Mouse (Mus musculus): ENCODE results near the gene Wdr75.

Wdr75 gene

DNA sequence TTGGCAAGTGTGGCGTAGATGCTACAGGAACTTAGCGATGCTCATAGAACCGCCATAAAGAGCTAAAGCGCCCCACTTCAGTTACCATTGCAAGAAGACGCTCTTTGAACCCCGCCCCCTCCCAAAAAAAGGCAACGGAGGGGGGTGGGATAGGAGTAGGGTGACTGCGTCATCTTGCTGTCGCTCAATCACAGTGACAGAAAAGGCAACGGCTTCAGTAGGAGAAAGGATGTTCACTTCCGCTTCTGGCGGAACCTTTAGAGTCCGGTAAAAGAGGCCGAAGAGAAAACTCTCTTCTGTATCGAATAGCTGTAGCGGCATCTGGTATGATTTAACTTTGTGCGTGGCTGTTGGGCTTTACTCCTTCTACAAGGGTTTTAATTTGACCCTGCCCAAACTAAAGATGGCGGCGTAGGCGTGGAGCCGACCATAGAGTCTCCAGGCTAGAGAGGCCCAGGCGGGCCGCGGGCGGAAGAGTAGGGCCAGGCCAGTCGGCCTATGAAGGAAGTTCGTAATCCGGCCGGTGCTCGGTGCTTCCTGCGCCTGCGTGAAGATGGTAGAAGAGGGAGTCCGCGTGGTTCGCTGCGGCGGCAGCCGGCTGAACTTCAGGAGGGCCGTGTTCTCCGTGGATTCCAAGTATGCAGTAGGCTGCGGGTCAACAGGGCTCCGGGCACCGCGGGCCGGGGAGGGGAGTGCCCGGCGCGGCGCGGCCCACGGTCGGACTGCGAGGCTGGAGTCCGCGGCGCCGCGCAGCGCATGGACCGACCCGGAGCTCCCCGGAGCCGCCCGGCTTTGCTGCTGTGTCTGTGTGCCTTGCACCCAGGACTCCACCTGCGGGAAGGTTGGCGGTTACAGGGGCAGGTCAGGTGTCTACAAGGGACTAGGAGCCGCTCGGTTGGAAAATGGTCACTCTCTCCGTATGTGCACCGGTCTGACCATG is at the start of gene Wdr75:
Gene Wdr75 (plus strand): TSS at position 198 of the 940 bp plus-strand sequence.
- DNase-seq (ENCODE audit: low spot score) = peak; percentile 99

DNA sequence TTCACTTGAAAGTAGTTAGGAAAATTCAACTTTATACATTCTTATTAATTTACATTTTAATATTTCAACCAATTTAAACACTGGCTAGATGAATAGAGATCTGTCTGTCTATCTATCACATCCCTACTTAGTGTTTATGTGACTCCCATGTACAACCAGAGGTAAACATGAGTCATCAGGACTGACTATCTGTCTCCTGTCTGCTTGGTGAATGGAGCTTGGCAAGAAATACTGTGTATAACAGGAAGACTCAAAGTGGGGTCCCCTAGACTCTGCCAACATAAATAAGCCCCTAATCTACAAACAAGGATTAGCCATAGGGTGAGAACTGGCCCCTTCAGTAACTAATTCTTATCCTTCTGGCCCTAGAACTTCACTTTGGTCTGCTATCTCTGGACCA is 39.1 kb upstream of the Wdr75 start:
- no peak for DNase-seq (ENCODE audit: low spot score)

DNA sequence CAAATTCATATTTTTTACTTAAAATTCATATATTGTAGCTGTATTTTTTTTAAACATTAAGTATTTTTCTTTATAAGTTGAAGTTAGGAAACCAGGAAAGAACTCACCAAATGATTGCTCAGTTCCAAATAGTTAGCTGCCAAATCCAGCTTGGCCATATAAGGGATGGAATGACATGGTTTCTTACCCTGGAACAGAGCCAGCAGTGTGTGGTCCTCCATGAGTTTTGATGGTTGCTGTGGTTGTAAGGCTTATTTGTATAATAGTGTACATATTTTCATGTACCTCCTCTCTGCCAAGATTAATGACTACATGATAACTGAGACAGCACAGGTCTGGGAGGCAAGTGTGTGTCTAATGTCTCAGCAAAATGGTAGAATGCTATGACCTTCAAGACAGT is 38.3 kb upstream of the Wdr75 start:
- DNase-seq (ENCODE audit: low spot score) = no peak

DNA sequence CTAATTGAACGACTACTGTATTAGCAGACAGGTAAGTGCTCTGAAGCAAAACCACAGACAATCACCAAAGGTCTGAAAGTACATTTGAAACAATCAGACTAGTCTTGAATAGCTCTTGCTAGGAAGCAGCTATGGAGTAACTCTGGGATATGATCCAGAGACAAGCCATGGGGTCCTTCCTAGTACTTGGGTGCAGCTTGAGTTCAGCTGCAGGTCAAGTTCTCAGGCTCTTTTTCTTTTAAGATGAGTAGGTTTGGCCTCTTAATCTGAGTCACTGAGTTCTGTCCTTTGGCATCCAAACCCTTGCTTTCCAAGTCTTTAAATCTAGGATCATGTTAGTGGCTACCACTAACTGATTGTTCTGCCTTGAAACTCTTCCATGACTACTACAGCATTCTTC is 37.0 kb upstream of the Wdr75 start:
- DNase-seq (ENCODE audit: low spot score) = no peak

DNA sequence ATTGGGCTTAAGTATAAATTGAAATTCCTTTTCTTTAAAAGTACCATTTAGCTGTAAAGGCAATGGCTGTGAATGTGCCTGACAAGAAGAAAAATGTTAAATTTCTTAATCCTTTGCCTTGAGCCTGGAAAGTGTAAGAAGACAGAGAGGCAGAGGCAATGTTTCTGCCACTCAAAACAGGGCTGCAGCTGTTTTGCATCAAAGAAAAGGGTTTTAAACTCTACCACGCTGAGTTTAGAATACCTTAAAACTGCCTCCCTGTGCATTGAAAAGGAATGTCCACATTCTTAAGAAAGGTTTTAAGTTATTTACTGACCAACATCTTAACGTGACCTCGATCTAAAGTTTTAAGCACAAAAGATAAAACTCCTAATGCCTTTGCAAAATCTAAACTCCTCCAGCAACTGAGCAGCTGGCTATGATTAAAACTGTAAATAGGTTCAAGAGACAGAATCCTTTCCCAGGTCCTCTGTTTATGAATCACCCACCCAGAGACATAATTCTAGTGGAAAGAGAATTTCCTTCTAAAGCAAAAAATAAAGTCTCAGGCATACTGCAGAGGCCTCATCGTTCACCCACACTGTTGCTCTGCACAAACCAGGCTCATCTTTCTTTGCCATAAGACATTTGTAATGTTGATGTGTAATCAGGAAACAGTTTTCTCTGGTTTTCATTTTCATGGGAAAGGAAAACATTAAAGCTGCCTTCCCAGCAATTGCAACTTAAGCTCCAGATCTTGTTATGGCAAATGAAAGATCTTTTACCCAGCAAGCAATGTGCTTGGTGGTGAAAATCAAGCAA is 34.1 kb upstream of the Wdr75 start:
- no peak for DNase-seq (ENCODE audit: low spot score)

DNA sequence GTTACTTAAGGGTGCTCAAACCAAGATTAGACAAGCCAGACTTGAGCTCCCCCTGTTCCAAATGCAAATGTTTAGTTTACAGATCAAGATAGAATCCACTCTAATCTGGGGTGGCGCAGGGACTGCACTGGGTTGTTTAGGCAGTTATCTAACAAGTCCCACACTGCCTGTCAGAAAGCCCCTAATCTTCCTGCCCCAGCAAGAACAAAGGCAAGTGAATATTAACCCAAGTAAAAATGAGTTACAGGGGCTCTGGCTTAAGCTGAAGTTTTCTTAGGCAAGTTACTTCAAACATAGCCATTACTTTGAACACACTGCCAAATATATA is 33.5 kb upstream of the Wdr75 start:
- no peak for DNase-seq (ENCODE audit: low spot score)

DNA sequence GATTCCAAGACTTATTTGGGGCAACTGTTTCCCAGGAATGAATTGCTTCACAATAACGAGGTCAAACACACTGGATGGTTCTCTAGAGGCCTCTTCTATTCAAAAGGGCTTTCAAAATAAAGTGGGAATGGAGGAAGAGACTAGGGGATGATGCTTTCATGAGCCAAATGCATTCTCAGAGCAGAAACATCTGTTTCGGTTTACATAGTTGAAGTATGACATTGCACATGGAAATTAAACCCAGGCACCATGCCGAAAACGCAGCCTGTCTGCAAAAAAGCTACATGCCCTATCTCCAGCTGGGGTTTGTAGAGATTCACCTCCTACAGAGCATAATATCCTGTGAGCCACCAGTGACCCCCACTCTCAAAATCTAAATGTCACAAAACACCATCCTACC is 29.3 kb upstream of the Wdr75 start:
- no peak for DNase-seq (ENCODE audit: low spot score)

DNA sequence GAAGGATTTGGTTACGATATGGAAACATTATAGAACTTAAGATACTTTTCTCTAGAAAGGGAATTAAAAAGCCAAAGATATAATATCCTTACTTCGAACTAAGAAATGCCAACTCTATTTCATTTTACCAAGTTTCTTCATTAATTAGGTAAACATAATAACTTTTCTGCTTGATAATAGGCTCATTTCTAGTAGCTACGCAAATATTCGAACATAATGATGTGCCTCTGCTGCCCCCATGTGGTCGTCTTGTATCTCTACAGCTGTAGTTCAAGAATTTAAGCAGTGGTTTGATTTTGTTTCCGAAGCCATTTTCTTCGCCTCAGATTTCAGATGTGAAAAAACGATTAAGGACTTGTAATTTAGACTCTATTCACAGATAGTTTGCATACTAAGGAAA is 28.8 kb upstream of the Wdr75 start:
- DNase-seq (ENCODE audit: low spot score) = peak; percentile 75

DNA sequence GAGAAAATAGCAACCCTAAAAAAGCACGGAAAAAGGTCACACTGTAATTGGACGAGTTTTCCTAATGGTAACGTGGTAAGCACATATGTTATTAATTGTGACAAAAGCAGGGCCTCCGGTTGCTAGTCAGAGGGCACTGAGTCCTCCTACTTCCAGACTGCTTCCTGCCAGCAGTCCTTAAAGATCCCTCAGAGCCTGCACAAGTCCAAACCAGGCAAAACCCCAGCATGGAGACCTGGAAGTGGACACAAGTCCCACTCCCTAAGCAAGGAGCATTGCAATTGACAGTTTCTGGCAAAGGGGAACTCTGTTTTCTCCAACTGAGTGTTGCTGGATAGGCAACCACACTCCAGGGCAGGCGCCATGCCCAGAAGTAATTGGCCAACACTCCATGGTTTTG is 27.4 kb upstream of the Wdr75 start:
- DNase-seq (ENCODE audit: low spot score) = no peak

DNA sequence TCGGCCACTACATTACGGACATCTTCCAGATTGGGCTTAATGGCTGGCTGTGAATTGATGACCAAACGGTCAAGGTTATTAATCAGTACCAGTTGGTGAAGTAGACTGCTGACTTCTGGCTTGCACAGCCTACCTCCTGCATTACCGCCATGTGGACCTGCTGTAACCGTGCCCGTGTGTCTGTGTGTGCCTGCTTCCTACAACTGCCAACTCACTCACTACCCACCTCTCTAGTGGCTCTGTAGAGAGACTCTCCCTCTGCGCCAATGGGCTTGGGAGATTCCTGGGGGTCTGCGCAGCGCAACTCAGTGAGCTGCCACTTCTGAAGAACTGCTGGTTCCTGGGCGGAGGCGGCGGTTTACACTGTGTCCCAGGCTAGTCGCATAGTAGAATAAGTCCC is 25.6 kb upstream of the Wdr75 start:
- DNase-seq (ENCODE audit: low spot score) = no peak

DNA sequence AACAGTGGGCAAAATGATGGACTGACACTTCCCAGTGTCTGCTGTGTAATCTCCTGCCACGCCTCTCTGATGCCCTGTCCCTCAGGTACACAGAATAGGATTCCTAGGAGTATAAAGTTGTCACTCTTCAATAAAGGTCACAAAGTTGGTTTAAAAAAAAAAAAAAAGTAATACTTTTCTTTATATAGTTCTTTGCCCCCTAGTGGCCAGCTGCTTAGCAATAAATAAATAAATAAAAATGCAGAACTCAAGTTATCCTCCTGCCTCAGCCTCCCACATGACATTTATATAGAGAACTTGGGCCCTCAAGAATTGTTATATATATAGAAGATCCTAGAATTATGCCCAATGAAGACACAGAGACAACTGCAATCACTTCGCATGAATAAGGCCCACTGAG is 24.9 kb upstream of the Wdr75 start:
- DNase-seq (ENCODE audit: low spot score) = no peak

DNA sequence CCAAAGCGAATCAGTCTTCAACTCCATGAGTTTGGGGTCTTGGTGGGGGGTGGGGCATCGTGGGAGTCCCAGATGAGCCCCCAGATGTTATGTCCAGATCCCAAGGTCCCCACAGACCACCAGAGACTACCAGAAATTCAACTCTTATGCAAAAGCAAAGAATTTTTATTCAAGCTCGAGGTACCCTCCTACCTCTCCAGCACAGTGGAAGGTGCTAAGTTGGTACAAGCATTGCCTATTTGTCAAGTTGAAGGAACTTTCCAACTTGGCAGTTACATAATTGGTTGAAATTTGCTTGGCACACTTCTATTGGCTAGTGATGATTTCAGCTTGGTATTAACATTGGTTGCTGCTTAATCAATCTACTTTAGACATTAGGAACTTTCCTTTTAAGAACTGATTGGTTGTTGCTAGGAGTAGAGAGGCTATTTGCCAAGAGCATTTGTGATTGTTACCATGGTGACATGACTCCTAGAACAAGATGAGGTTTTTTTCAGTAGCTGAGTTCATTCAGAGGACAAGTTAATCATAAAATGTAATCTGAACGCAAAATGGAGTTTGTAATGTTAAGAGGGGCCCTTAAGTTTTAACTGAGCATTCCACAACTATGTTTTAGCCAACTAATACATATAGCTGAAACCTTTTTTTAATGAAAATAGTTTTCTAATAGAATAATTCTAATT is 14.2 kb upstream of the Wdr75 start:
- no peak for DNase-seq (ENCODE audit: low spot score)

DNA sequence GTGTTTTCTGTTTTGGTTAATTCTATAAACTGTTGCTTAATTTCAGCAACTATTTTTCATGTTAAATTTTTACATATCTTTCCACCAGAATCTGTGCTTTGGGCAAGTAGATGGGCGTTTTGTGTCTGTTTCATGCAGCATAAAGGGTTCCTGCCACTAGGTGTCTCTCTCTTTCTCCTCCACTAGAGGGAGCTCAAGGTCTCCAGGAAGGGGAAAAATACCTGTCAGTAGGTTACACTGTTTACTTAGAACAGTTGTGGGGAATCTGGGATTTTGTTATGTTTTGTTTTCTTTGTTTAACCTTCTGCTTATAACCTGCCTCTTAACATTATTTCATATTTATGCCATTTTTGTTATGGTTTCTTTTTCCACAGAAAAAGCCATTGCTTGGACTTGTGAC is 21.9 kb downstream of the Wdr75 start:
- DNase-seq (ENCODE audit: low spot score) = peak; percentile 83

DNA sequence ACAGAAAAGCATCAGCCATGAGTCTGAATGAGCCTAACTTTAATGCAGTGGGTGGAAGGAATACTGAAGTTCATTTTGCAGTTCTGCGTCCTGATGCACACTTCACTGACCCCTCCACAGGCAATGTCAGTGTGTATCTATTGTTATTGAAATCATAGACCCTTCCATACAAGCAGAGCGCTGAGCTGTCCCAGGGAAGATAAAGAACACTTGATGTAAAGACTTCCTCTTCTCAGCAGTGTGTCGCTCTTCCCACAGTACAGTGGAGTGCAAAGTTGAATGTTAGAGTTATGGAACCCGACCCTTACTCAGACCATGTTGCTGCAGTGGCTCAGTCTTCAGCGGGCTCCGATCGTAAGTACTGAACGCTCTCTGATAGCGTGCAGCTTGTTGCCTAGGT is 23.6 kb downstream of the Wdr75 start:
- DNase-seq (ENCODE audit: low spot score) = no peak

DNA sequence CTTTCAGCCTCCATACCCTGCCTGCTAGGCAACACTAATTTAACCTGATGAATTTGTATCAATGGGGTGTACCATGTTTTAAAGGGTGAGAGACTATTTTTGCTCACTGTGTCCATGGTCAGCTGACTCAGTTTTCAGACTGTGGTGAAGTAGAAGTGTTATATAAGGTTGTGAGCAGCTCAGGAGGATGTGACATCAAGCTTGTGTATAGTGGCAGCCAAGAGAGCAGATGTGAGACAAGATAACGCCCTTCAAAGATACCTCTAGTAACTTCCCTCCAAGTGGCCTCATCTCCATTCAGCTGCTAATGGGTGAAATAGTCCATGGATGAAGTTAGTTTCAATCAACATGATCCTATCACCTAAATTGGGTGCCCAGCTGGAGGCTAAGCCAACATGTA is 29.5 kb downstream of the Wdr75 start:
- DNase-seq (ENCODE audit: low spot score) = no peak

DNA sequence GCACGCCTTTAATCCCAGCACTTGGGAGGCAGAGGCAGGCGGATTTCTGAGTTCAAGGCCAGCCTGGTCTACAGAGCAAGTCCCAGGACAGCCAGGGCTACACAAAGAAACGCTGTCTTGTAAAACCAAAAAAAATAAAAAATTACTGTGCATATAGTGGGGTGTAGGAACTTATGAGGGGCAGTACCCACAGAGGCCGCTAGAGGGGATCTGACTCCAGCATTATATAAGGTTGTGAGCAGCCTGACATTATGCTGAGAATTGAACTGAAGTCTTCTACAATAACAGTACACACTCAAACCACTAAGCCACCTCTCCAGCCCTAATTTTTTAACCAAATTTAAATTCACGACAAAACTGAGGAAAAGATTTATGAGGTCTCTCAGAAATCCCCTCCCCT is 30.2 kb downstream of the Wdr75 start:
- DNase-seq (ENCODE audit: low spot score) = peak; percentile 83

DNA sequence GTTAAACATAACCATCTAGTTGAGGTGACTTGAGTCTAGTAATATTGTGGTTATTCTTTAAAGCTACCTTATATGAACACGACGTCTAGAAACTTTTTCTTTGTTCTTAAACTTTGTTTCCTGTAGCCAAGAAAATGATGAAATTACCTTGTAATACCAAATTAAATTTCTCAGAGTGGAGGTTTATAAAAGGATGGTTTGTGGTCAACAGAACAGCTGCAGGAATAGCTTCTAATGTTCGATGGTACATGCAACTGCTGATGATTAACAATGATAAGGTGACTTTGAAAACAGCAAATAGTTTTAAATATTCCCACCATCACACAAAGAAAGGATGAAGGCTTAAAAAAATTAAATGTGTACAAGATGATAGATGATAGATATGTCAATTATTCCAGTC is 30.7 kb downstream of the Wdr75 start:
- peak; percentile 49 for DNase-seq (ENCODE audit: low spot score)

DNA sequence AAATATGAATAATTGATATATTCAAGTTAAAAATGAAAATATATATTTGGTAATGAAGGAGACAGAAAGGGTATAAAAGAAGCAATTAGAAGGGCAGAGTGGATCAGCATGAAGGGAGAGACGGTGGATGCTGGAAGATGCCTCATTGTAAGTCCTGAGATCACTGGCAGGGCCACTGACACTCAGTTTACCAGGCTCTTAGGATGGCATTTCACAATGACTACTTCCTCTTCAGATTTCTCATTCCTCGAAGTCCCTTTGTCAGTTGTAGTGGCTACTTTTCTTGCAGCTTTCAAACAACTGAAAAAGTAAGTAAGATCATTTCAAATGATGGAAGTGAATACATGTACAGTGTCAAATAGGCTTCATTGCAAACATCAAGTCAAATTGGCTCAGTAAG is 31.2 kb downstream of the Wdr75 start:
- DNase-seq (ENCODE audit: low spot score) = no peak

DNA sequence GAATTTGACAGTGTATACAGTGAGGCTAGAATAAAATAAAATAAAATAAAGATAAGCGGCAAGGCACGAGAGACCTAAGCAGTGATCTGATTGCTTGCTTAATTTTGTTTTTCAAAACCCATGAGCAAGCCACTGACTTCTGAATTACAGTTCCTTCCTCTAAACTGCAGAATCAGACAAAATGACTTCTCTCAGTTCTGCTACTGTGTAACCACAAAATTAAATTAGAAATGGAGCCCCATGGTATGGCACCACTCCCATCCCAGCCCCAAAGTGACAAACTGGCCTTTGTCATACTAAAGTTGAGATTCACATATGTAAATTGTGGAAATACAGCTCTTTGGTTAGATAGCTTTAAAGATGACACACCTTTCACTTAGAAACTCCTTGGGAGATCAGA is 31.8 kb downstream of the Wdr75 start:
- DNase-seq (ENCODE audit: low spot score) = no peak

DNA sequence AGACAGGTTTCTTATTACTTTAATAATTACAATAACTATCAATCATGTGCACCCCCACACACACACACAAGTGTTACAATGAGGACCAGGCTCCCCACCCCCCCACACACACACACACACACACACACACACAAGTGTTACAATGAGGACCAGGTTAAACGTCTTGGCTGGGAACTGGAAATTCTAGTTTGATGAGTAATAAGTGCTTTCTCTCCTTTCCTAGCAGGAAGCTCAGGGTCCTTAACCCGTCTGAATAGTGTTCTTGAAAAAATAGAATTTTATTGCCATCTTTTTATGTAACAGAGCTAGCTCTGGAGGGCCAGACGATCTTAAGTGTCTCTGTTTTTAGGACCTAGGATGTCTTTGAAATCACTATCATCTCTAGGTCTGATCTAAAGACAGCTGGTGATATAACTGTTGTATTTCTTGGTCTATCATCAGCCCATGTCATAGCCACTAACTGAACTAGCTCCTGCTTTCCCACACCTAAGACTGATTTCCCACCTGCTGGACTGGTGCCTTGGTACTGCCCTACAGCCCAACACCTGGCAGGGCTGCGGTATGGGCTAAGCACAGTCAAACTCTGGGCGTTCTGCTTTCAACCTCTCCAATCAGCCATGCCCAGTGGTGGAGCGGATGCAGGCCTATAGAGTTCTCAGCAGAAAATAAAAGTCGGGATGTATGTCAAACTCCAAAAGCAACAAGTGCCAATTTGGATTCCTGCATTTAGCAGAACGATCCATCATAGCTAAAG is 35.7 kb downstream of the Wdr75 start:
- DNase-seq (ENCODE audit: low spot score) = no peak

DNA sequence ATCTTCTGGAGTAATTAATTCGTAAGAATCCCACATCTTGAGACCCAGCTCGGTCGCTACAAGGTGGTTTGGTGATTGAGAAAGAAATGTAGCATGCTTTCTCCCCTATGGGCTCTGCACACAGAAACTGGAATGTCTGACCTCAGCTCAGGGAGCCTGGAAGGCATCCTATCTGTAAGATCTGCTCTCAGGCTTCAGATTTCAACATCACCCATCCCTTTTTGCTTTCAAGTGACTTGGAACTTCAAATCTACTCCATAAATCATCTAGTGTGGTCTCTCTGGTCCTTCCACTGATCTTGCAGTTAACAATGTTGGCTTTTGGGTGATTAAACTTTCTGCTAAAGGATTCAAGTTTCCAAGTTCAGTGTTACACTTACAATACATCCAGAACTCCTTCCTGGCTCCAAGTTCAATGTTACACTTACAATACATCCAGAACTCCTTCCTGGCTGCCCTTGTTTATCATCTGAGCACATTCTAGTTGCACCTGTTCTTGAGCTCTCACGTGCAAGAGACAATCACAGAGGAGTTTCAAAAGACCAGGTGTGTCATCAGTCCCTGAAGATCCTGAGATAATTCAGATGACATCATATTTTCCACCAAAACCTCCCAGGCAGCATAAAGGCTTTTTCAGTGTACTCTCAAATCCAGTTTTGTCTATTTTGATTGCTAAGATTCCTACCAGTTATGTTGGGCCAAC is 40.5 kb downstream of the Wdr75 start:
- peak; percentile 35 for DNase-seq (ENCODE audit: low spot score)
